Mouse (Mus musculus) central nervous system, embryonic 14 days (tissue): ENCODE data around the gene Vmn2r63. TPM values are rescaled to one million over a fixed set of nuclear protein-coding genes. Genes with fewer than 3 reads are reported as not detected.

Experiments
- polyA plus RNA-seq: library from polyadenylated mRNA; depleted of rRNA; stranded (reverse); fragments of >200 nt; gene quantifications from 2 replicates; pipeline ENCODE4 v1.2.3, GENCODE M21; 2012; rRNA removed

Gene Vmn2r63
- polyA plus RNA-seq, result not detected in 2 replicates

DNA sequence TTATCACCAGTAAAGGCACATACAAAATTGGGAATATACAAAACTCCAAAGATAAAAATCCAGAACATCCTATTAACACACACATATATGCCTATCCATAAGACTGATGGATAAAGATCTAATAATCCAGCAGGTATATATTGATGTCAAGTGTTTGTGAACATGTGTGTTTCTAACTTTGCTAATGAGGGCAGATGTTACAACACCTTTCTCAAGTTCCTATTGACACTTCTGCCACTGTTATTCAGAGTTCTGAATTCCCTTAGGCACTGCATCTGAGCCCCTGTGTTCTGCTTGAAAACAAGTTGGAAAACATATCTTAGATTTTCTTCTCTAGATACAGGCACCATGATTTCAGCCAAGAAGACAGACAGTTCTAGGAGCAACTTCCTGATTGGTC is at the start of gene Vmn2r63:
Gene Vmn2r63 (minus strand): TSS at position 101 of the 400 bp plus-strand sequence.

DNA sequence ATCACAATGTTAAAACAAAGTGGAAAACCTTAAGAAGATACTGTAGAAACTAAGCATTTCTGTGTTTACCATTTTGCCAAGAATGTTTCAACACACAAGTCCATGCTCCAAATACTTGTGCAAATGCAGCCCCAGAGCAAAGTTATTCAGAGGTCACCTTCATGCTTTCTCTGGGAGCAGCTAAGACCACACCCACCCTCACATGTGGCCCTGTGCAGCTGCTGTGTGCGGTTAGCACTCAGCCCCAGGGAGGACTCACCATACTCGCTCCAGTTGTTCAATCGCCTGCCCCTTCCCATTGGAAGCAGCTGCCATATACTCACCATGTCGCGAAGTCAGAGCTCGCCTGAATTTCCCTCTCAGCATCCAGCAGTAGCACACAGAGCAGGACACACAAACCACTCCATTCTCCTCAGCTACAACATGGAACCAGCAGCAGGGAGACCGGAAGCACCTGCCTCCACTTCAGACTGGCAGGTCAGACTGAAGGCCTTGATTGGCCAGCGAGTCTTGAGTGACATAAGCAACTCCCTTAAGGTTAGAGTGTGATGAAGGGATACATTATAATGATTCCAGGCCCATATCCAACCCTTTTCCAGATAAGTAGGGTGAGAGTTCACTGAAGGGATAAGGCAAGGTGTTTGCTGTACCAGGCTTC is 66.7 kb downstream of the Vmn2r63 start, which contains the start of gene Gm2381:
Gene Gm2381 (minus strand): TSS at position 434 of the 658 bp plus-strand sequence.

Other genes starting within 250 kb of the Vmn2r63 start
- 3.3 and 3.5 TPM in 2 replicates for gene Zfp975, start 241.1 kb downstream of the Vmn2r63 start, polyA plus RNA-seq
- gene Gm17067, start 206.8 kb downstream of the Vmn2r63 start, polyA plus RNA-seq, result not detected in 2 replicates
- gene Vmn2r62, start 140.3 kb downstream of the Vmn2r63 start, polyA plus RNA-seq, result not detected in 2 replicates
- not detected in 2 replicates for gene Gm2381, start 66.6 kb downstream of the Vmn2r63 start, polyA plus RNA-seq
- gene Gm9268, start 84.9 kb upstream of the Vmn2r63 start, polyA plus RNA-seq, result not detected in 2 replicates
- not detected in 2 replicates for gene Zfp936, start 180.4 kb upstream of the Vmn2r63 start, polyA plus RNA-seq